Mouse (Mus musculus) v-Abl transformed pro-B cells (cell line): ENCODE data around the gene Olfr464.
"Not testable (repeated sequence)": the region's sequence is repeated elsewhere in the genome, so short reads cannot be mapped to it uniquely, and the experiment has no call there.

ENCODE experiments used
- in situ Hi-C, 2 experiments: fragments of 400-800 bp; cut with MboI; formaldehyde crosslinking; loops; one replicate each; pipeline ENCODE4 v1.15.1; 2025; ENCODE audit not compliant: unreplicated experiment in 2 of 2

The Olfr464 gene

GRCm38 (mm10) chr11:87871766-87872165 is 49.0 kb downstream of the Olfr464 start:
- in situ Hi-C loops, result no loop called here

GRCm38 (mm10) chr11:87870096-87870495 is 50.7 kb downstream of the Olfr464 start:
- in situ Hi-C loops, result no loop called here

- in situ Hi-C loops, result not testable (repeated sequence)
Observed at GRCm38 (mm10) chr11:87866891-87867290, 53.9 kb downstream of the Olfr464 start.
